Mouse (Mus musculus) gastrocnemius, postnatal 36 days (tissue): ENCODE data around the gene Plekha6. TPM values are rescaled to one million over a fixed set of nuclear protein-coding genes. Genes with fewer than 3 reads are reported as not detected.
A peak's percentile ranks its signal among the peaks of the same experiment; 100 is the strongest.

Source experiments
- DNase-seq, 2 experiments: peaks; one replicate each; pipeline ENCODE4 v3.0.0; 2022
- intact Hi-C: fragments of 180-260 bp; cut with DNase I; formaldehyde crosslinking; loops from one replicate; pipeline ENCODE4 v1.15.1; 2025
- total RNA-seq, 2 experiments: library from RNA; stranded (reverse); gene quantifications; 2 replicates each; pipeline ENCODE4 v1.2.3; 2021

Gene Plekha6
- total RNA-seq, 2 experiments from 2014 or later: 6.7 to 11.5 TPM

- intact Hi-C loops: no loop called here
- DNase-seq: no peak
Observed at GRCm38 (mm10) chr1:133263134-133263533, 99.1 kb downstream of the Plekha6 start.

GRCm38 (mm10) chr1:133264367-133264766 is 100.4 kb downstream of the Plekha6 start:
- no peak for DNase-seq
- intact Hi-C loops: no loop called here

GRCm38 (mm10) chr1:133265114-133265766 is 101.2 kb downstream of the Plekha6 start:
- intact Hi-C loops: no loop called here

GRCm38 (mm10) chr1:133267094-133267493 is 103.1 kb downstream of the Plekha6 start:
- intact Hi-C loops: no loop called here
- no peak for DNase-seq

More at GRCm38 (mm10) chr1:133265114-133265766, 101.2 kb downstream of the Plekha6 start:
- no peak for DNase-seq

- intact Hi-C loops: no loop called here
- DNase-seq: no peak
Observed at GRCm38 (mm10) chr1:133267813-133268492, 103.9 kb downstream of the Plekha6 start.

- DNase-seq: no peak
- intact Hi-C loops: no loop called here
Observed at GRCm38 (mm10) chr1:133268503-133268902, 104.5 kb downstream of the Plekha6 start.

GRCm38 (mm10) chr1:133270336-133270735 is 106.3 kb downstream of the Plekha6 start:
- intact Hi-C loops: no loop called here
- DNase-seq: no peak

GRCm38 (mm10) chr1:133274163-133274562 is 110.2 kb downstream of the Plekha6 start:
- DNase-seq: no peak
- intact Hi-C loops: no loop called here

- DNase-seq: no peak
- intact Hi-C loops: no loop called here
Observed at GRCm38 (mm10) chr1:133276983-133277382, 113.0 kb downstream of the Plekha6 start.

GRCm38 (mm10) chr1:133278539-133278938 is 114.5 kb downstream of the Plekha6 start:
- no peak for DNase-seq
- intact Hi-C loops: no loop called here

- intact Hi-C loops: no loop called here
- DNase-seq: no peak
Observed at GRCm38 (mm10) chr1:133278946-133279631, 115.1 kb downstream of the Plekha6 start.

GRCm38 (mm10) chr1:133279632-133280093 is 115.7 kb downstream of the Plekha6 start:
- intact Hi-C loops: no loop called here
- DNase-seq: no peak

GRCm38 (mm10) chr1:133280537-133280936 is 116.5 kb downstream of the Plekha6 start:
- intact Hi-C loops: no loop called here

GRCm38 (mm10) chr1:133285907-133286306 is 121.9 kb downstream of the Plekha6 start:
- intact Hi-C loops: no loop called here
- no peak for DNase-seq

More at GRCm38 (mm10) chr1:133280537-133280936, 116.5 kb downstream of the Plekha6 start:
- DNase-seq: no peak

- DNase-seq: no peak
- intact Hi-C loops: no loop called here
Observed at GRCm38 (mm10) chr1:133287051-133287450, 123.0 kb downstream of the Plekha6 start.

GRCm38 (mm10) chr1:133287880-133288279 is 123.9 kb downstream of the Plekha6 start:
- no peak for DNase-seq
- intact Hi-C loops: no loop called here

- intact Hi-C loops: no loop called here
- no peak for DNase-seq
Observed at GRCm38 (mm10) chr1:133291888-133292287, 127.9 kb downstream of the Plekha6 start.

GRCm38 (mm10) chr1:133292608-133293007 is 128.6 kb downstream of the Plekha6 start:
- intact Hi-C loops: no loop called here
- DNase-seq: no peak

GRCm38 (mm10) chr1:133296376-133296775 is 132.4 kb downstream of the Plekha6 start:
- peak in 1 of 2 experiments; percentile 38 for DNase-seq
- intact Hi-C loops: no loop called here

- intact Hi-C loops: no loop called here
Observed at GRCm38 (mm10) chr1:133298816-133299215, 134.8 kb downstream of the Plekha6 start.

GRCm38 (mm10) chr1:133302540-133302939 is 138.5 kb downstream of the Plekha6 start:
- DNase-seq: peak in 1 of 2 experiments; percentile 42

More at GRCm38 (mm10) chr1:133298816-133299215, 134.8 kb downstream of the Plekha6 start:
- DNase-seq: no peak

More at GRCm38 (mm10) chr1:133302540-133302939, 138.5 kb downstream of the Plekha6 start:
- intact Hi-C loops: loop anchor here (10.0 kb wide), 1 partner anchor 258 kb away; the partner anchor contains the start of gene Pik3c2b
